Mouse (Mus musculus): ENCODE results near the gene Blvrb. TPM values are rescaled to one million over a fixed set of nuclear protein-coding genes. Genes with fewer than 3 reads are reported as not detected.

Gene Blvrb
- polyA plus RNA-seq, 1 experiment: 78.4 TPM

DNA sequence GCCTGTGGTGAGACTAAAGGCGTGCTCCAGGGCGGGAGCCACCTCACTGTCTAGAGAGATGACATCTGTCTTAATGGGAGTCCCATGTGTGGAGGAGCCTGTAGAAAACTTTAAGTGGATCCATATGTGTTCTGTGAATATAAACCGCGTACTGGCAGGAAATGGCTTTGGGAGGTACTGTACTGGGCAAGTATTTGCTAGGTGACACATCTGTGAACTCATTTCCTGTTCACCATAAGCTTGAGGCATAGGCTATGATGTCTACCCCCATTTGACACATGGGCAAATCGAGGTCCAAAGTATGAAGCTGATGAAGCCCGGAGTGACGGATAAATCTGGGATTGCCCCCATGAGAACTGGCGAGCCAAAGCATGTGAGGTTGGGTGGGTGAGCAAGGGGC lies 40.0 kb upstream of the Blvrb start:
- H3K79me2 ChIP-seq (ENCODE audit: control insufficient read depth, insufficient read depth): no peaks in the 10 kb centered on the region
- peaks cover 20% of the 10 kb centered on the region for H3K27me3 ChIP-seq (ENCODE audit: control insufficient read depth, insufficient read depth, insufficient read length)
- TF ChIP-seq USF1 (IDR thresholded peaks at IDR 0.05; ENCODE audit: low read depth) (no peak), MAX (IDR thresholded peaks at IDR 0.05) (peak; percentile 8)
- no peak overlapping the region for H3K4me3 ChIP-seq (ENCODE audit: insufficient read depth, poor library complexity, severe bottlenecking)
- H3ac ChIP-seq (ENCODE audit: control insufficient read depth, insufficient read length, low read depth): no peak overlapping the region
- H3K36me3 ChIP-seq (ENCODE audit: control insufficient read depth, insufficient read depth): no peaks in the 10 kb centered on the region
- no peaks in the 10 kb centered on the region for H3K79me3 ChIP-seq (ENCODE audit: low read depth)

DNA sequence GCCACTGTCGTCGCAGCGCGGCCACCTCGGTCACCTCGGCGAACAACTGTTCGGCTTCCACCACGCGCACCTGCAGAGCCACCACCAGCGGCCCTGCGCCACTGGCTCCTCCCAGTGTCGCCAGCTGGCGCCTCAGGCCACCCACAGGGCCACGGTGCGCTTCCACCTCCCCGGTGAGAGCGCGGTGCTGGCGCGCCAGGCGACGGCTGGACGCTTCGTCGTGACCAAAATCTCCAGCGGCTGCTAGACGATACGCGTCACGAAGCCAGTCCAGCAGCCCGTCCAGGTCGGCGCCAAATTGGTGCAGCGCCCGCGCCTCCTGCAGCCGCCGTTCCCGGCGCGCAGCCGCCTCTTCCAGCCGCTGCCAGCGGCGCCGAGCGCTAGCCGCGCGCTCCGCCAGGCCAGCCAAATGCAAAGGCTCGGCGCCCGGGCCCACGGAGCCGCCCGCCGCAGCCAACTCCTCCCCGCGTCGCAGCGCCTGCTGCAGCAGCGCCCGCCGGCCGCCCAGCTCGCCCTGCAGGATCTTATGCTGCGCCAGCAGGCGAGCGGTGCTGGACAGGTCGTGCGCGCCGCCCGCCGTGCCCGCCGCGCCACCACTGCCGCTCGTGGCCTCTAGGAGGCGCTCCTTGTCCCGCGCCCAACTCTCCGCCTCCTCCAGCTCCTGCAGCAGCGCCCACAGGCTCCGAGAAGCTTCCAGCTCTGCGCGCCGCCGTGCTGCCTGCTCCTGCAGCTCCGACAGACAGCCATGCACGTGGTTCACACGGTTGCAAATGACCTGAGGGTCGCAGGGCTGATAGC lies 39.2 kb upstream of the Blvrb start:
- Histone ChIP-seq H3K79me3 (ENCODE audit: low read depth) (no peaks in the 10 kb centered on the region), H3K4me3 (ENCODE audit: insufficient read depth, poor library complexity, severe bottlenecking) (no peak overlapping the region), H3K27me3 (ENCODE audit: control insufficient read depth, insufficient read depth, insufficient read length) (peaks cover 20% of the 10 kb centered on the region), H3K79me2 (ENCODE audit: control insufficient read depth, insufficient read depth) (no peaks in the 10 kb centered on the region), H3ac (ENCODE audit: control insufficient read depth, insufficient read length, low read depth) (no peak overlapping the region), H3K36me3 (ENCODE audit: control insufficient read depth, insufficient read depth) (no peaks in the 10 kb centered on the region)
- TF ChIP-seq CTCF (IDR thresholded peaks at IDR 0.05; ENCODE audit: control insufficient read depth, insufficient read depth, insufficient read length) (peak; percentile 87), USF1 (IDR thresholded peaks at IDR 0.05; ENCODE audit: low read depth) (no peak)

DNA sequence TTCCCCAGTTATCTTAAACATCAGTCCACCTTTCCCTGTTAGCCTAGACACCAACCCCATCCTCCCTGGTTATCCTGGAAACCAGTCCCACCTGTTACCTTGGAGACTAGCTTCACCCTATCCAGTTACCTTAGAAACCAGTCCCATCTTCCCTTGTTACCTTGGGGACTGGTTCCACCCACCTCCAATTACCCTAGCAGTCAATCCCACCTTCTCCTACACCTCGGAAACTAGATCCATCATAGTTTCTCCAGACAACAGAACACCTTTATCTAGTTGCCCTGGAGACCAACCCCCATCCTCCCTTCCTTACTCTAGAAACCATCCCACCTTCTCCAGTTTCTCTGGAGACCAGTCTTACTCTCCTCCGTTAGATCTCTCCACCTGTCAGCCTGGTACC lies 30.6 kb upstream of the Blvrb start:
- peaks cover 17% of the 10 kb centered on the region for H3K27me3 ChIP-seq (ENCODE audit: control insufficient read depth, insufficient read depth, insufficient read length)
- TF ChIP-seq FOSL1 (IDR thresholded peaks at IDR 0.05; ENCODE audit: insufficient read depth, low read length, poor library complexity, severe bottlenecking): no peak
- no peak for TF ChIP-seq CTCF (IDR thresholded peaks at IDR 0.05; ENCODE audit: control insufficient read depth, insufficient read depth, insufficient read length)
- no peak for TF ChIP-seq MAX (IDR thresholded peaks at IDR 0.05)
- no peak for TF ChIP-seq CEBPB (IDR thresholded peaks at IDR 0.05; ENCODE audit: low read depth)
- TF ChIP-seq USF1 (IDR thresholded peaks at IDR 0.05; ENCODE audit: low read depth): no peak
- no peak for TF ChIP-seq MYOG (IDR thresholded peaks at IDR 0.05; ENCODE audit: control insufficient read depth, extremely low read depth, insufficient read length)
- TF ChIP-seq MYOD1 (IDR thresholded peaks at IDR 0.05; ENCODE audit: control insufficient read depth, insufficient read length, low read depth): no peak
- no peaks in the 10 kb centered on the region for H3K79me3 ChIP-seq (ENCODE audit: low read depth)
- H3ac ChIP-seq (ENCODE audit: control insufficient read depth, insufficient read length, low read depth): no peak overlapping the region
- no peaks in the 10 kb centered on the region for H3K79me2 ChIP-seq (ENCODE audit: control insufficient read depth, insufficient read depth)
- H3K4me3 ChIP-seq (ENCODE audit: insufficient read depth, poor library complexity, severe bottlenecking): no peak overlapping the region
- H3K36me3 ChIP-seq (ENCODE audit: control insufficient read depth, insufficient read depth): no peaks in the 10 kb centered on the region

GRCm38 (mm10) chr7:27419101-27419500 lies 28.7 kb upstream of the Blvrb start:
- Histone ChIP-seq H3K79me3 (ENCODE audit: low read depth) (no peaks in the 10 kb centered on the region), H3K27me3 (ENCODE audit: control insufficient read depth, insufficient read depth, insufficient read length) (peaks cover 17% of the 10 kb centered on the region), H3K36me3 (ENCODE audit: control insufficient read depth, insufficient read depth) (no peaks in the 10 kb centered on the region), H3K79me2 (ENCODE audit: control insufficient read depth, insufficient read depth) (no peaks in the 10 kb centered on the region), H3ac (ENCODE audit: control insufficient read depth, insufficient read length, low read depth) (no peak overlapping the region), H3K4me3 (ENCODE audit: insufficient read depth, poor library complexity, severe bottlenecking) (no peak overlapping the region)
- TF ChIP-seq FOSL1 (IDR thresholded peaks at IDR 0.05; ENCODE audit: insufficient read depth, low read length, poor library complexity, severe bottlenecking) (no peak), MYOG (IDR thresholded peaks at IDR 0.05; ENCODE audit: control insufficient read depth, extremely low read depth, insufficient read length) (no peak), MAX (IDR thresholded peaks at IDR 0.05) (no peak), MYOD1 (IDR thresholded peaks at IDR 0.05; ENCODE audit: control insufficient read depth, insufficient read length, low read depth) (no peak), CEBPB (IDR thresholded peaks at IDR 0.05; ENCODE audit: low read depth) (no peak), USF1 (IDR thresholded peaks at IDR 0.05; ENCODE audit: low read depth) (no peak), CTCF (IDR thresholded peaks at IDR 0.05; ENCODE audit: control insufficient read depth, insufficient read depth, insufficient read length) (no peak)

DNA sequence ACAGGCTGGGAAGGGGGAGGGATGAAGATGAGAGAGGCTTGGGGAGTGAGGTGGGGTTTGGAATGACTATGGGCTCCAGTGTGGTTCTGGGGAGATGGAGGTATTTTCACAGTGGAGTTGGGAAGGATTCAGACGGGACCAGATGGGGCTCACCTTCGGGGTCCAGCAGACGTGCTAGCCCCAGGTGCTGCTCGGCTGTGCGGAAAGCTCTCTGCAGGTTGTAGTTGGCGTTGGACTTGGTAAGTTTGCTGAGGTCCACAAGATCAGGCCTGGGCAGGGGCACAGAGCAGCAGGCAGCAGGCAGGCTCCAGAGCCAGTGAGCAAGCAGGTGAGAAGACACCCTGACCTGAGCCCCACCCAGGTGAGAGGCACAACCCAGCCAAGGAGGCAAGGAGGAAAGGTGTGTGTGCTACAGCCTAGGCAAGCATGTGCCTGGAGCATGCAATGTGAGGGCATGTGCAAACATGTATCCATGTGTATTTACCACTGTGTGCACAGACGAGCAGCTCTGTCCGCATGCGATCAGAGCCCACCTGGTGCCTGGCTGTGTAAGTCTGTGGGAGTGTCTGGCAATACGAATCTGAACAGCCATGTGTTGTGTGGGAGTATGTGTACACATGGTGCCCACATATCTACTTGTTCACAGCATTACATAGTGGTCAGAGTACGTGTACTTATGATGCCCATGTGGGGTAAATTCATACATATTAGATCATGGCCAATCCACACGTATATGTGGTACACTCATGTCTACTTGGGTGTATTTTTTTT lies 24.0 kb upstream of the Blvrb start:
- H3K27me3 ChIP-seq (ENCODE audit: control insufficient read depth, insufficient read depth, insufficient read length): peaks cover 4% of the 10 kb centered on the region
- H3K79me3 ChIP-seq (ENCODE audit: low read depth): no peaks in the 10 kb centered on the region
- H3ac ChIP-seq (ENCODE audit: control insufficient read depth, insufficient read length, low read depth): no peak overlapping the region
- no peak overlapping the region for H3K4me3 ChIP-seq (ENCODE audit: insufficient read depth, poor library complexity, severe bottlenecking)
- no peaks in the 10 kb centered on the region for H3K79me2 ChIP-seq (ENCODE audit: control insufficient read depth, insufficient read depth)
- TF ChIP-seq MAX (IDR thresholded peaks at IDR 0.05): no peak
- no peak for TF ChIP-seq MYOD1 (IDR thresholded peaks at IDR 0.05; ENCODE audit: control insufficient read depth, insufficient read length, low read depth)
- no peak for TF ChIP-seq CTCF (IDR thresholded peaks at IDR 0.05; ENCODE audit: control insufficient read depth, insufficient read depth, insufficient read length)
- TF ChIP-seq FOSL1 (IDR thresholded peaks at IDR 0.05; ENCODE audit: insufficient read depth, low read length, poor library complexity, severe bottlenecking): no peak
- no peak for TF ChIP-seq MYOG (IDR thresholded peaks at IDR 0.05; ENCODE audit: control insufficient read depth, extremely low read depth, insufficient read length)
- TF ChIP-seq USF1 (IDR thresholded peaks at IDR 0.05; ENCODE audit: low read depth): no peak
- no peak for TF ChIP-seq CEBPB (IDR thresholded peaks at IDR 0.05; ENCODE audit: low read depth)
- H3K36me3 ChIP-seq (ENCODE audit: control insufficient read depth, insufficient read depth): no peaks in the 10 kb centered on the region

GRCm38 (mm10) chr7:27427387-27427786 lies 20.4 kb upstream of the Blvrb start:
- no peaks in the 10 kb centered on the region for H3K79me2 ChIP-seq (ENCODE audit: control insufficient read depth, insufficient read depth)
- H3K36me3 ChIP-seq (ENCODE audit: control insufficient read depth, insufficient read depth): no peaks in the 10 kb centered on the region
- H3K4me3 ChIP-seq (ENCODE audit: insufficient read depth, poor library complexity, severe bottlenecking): no peak overlapping the region
- peaks cover 4% of the 10 kb centered on the region for H3K27me3 ChIP-seq (ENCODE audit: control insufficient read depth, insufficient read depth, insufficient read length)
- H3ac ChIP-seq (ENCODE audit: control insufficient read depth, insufficient read length, low read depth): no peak overlapping the region
- TF ChIP-seq MYOD1 (IDR thresholded peaks at IDR 0.05; ENCODE audit: control insufficient read depth, insufficient read length, low read depth) (no peak), FOSL1 (IDR thresholded peaks at IDR 0.05; ENCODE audit: insufficient read depth, low read length, poor library complexity, severe bottlenecking) (no peak), MAX (IDR thresholded peaks at IDR 0.05) (no peak), CEBPB (IDR thresholded peaks at IDR 0.05; ENCODE audit: low read depth) (no peak)
- H3K79me3 ChIP-seq (ENCODE audit: low read depth): no peaks in the 10 kb centered on the region

Data from C2C12 (cell line).